Mouse (Mus musculus): ENCODE data around the gene Cd72. TPM values are rescaled to one million over a fixed set of nuclear protein-coding genes. Genes with fewer than 3 reads are reported as not detected.

Gene Cd72
- 5.1 and 5.3 TPM in 2 replicates for polyA plus RNA-seq (2015; fragmentation: Nextera tagmentation; extraction: Ambion mirVana)

DNA sequence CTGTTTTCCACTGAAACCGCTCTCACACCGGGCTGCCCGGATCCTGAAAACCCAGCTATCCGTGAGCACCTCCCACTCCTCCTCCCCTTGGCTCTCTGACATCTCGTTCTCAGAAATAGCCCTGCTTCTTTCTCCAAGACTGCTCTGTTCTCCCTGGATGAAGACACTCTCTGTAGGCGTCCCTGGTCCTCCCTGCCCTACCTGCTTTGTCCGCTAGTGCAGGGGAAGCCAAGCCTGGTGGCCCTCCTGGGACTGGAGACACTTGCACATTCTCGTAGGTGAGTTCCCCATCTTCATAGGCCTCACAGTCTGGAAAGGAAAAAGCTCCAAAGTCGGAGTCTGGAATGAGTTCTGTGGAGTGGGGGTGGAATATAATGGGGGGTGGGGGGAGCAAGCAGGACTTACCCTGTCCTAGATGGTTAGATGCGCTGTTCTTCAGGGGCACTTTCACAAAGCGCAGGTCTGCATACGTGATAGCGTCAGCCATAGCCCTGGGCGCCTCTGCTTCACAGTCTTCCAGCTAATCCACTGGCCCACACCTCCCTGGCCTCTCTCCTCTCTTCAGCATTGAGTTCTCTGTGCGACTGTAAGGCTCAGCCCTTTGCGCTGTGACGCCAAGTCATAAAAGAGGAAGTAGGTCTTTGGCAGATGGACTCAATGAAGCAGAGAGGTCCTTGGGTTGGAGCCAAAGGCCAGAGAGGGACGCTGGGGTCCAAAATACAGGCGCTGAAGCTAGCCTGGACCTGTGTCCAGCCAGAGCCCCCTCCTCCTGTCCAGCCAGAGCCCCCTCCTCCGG lies at the start of gene Cd72:
TSS of gene Cd72 (minus strand) at position 588 of the 796 bp plus-strand sequence.
- Histone ChIP-seq H3K4me1 (ENCODE audit: control insufficient read depth, insufficient read depth, low read depth, low read length) (peaks cover 11% of the 10 kb centered on the region), H3K4me3 (ENCODE audit: low read length) (peak within 1 kb of the TSS; percentile 3), H3K36me3 (ENCODE audit: control insufficient read depth, insufficient read depth, low read length) (no peaks in the 10 kb centered on the region), H3K4me2 (ENCODE audit: low read length) (peak within 1 kb of the TSS; percentile 40), H3K9me3 (ENCODE audit: control insufficient read depth, low read length) (no peaks in the 10 kb centered on the region), H3K27ac (ENCODE audit: low read depth, low read length) (no peak within 1 kb of the TSS), H3K27me3 (replicated peaks; ENCODE audit: control insufficient read depth, insufficient read depth, low read length) (peaks cover 3% of the 10 kb centered on the region; the same call in 1 of the 2 replicates), H3K9ac (ENCODE audit: low read depth, low read length) (peak within 1 kb of the TSS; percentile 7; the same call in 1 of the 2 replicates)
- WGBS, result 37% methylated on average over 20 of the region's 20 CpGs
- ATAC-seq, result 0 out of 2 replicates have a peak, but pooled peaks have one; percentile 22

DNA sequence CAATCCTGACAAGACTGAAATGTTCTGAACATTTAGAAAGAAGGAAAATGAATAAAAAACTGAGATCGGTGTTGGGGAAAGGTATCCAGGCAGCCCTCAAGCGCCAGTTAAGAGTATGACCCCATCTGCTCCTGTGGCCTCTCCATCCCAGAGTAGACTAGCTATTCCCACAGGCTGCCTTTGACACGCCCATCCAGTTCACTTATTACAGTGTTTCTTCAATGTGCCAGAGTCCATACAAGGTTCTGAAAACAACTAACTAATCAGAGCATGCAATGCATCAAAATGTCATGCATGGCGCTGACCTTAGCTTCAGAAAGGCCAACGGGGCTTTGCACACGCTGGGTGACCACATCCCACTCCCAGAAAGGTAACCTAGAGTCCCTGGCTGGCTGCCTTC lies 49.1 kb upstream of the Cd72 start:
- Histone ChIP-seq H3K27ac (ENCODE audit: low read depth, low read length) (no peak overlapping the region), H3K4me1 (ENCODE audit: control insufficient read depth, insufficient read depth, low read depth, low read length) (peaks cover 11% of the 10 kb centered on the region), H3K4me2 (ENCODE audit: low read length) (no peak overlapping the region), H3K9ac (ENCODE audit: low read depth, low read length) (no peak overlapping the region), H3K27me3 (replicated peaks; ENCODE audit: control insufficient read depth, insufficient read depth, low read length) (no peaks in the 10 kb centered on the region; the same call in 1 of the 2 replicates), H3K36me3 (ENCODE audit: control insufficient read depth, insufficient read depth, low read length) (no peaks in the 10 kb centered on the region), H3K4me3 (ENCODE audit: low read length) (no peak overlapping the region), H3K9me3 (ENCODE audit: control insufficient read depth, low read length) (no peaks in the 10 kb centered on the region)
- ATAC-seq, result no peak
- 82% methylated on average over 6 of the region's 6 CpGs for WGBS

DNA sequence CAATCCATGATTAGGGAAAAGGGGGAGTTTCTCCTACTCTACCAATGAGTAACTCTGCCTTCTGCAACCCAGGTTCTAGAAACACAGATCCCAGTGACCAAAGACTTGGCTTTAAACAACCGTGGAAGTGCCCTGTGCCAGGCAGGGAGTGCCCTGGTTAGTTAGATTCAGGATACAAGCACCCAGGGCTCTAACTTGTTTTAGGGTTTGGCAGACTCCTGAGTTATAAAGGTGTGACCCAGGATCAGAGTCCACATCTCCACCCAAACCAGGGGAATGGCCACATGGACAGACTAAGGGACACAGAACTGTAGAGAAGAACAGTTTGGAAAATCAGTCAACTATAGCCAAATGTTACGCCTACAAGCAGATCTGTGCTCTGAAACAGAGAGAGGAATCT lies 48.6 kb upstream of the Cd72 start:
- no peaks in the 10 kb centered on the region; the same call in 1 of the 2 replicates for H3K27me3 ChIP-seq (replicated peaks; ENCODE audit: control insufficient read depth, insufficient read depth, low read length)
- no peak for ATAC-seq
- no peaks in the 10 kb centered on the region for H3K9me3 ChIP-seq (ENCODE audit: control insufficient read depth, low read length)
- no peak overlapping the region for H3K9ac ChIP-seq (ENCODE audit: low read depth, low read length)
- peaks cover 6% of the 10 kb centered on the region for H3K4me1 ChIP-seq (ENCODE audit: control insufficient read depth, insufficient read depth, low read depth, low read length)
- H3K27ac ChIP-seq (ENCODE audit: low read depth, low read length), result no peak overlapping the region
- H3K36me3 ChIP-seq (ENCODE audit: control insufficient read depth, insufficient read depth, low read length), result no peaks in the 10 kb centered on the region
- no peak overlapping the region for H3K4me3 ChIP-seq (ENCODE audit: low read length)
- 73% methylated on average over 2 of the region's 2 CpGs for WGBS
- no peak overlapping the region for H3K4me2 ChIP-seq (ENCODE audit: low read length)

- Histone ChIP-seq H3K4me3 (ENCODE audit: low read length) (peak within 1 kb of the TSS; percentile 56), H3K4me1 (ENCODE audit: control insufficient read depth, insufficient read depth, low read depth, low read length) (peaks cover 8% of the 10 kb centered on the region), H3K9ac (ENCODE audit: low read depth, low read length) (peak within 1 kb of the TSS; percentile 65), H3K36me3 (ENCODE audit: control insufficient read depth, insufficient read depth, low read length) (no peaks in the 10 kb centered on the region), H3K4me2 (ENCODE audit: low read length) (peak within 1 kb of the TSS; percentile 88), H3K9me3 (ENCODE audit: control insufficient read depth, low read length) (no peaks in the 10 kb centered on the region), H3K27me3 (replicated peaks; ENCODE audit: control insufficient read depth, insufficient read depth, low read length) (no peaks in the 10 kb centered on the region), H3K27ac (ENCODE audit: low read depth, low read length) (no peak within 1 kb of the TSS)
- WGBS, result 6% methylated on average over 50 of the region's 50 CpGs
- ATAC-seq, result peak; percentile 85
Observed at GRCm38 (mm10) chr4:43499407-43500333, 45.2 kb upstream of the Cd72 start, which contains the start of gene Arhgef39. Gene Arhgef39, minus strand, starts transcription at chr4:43499695.

DNA sequence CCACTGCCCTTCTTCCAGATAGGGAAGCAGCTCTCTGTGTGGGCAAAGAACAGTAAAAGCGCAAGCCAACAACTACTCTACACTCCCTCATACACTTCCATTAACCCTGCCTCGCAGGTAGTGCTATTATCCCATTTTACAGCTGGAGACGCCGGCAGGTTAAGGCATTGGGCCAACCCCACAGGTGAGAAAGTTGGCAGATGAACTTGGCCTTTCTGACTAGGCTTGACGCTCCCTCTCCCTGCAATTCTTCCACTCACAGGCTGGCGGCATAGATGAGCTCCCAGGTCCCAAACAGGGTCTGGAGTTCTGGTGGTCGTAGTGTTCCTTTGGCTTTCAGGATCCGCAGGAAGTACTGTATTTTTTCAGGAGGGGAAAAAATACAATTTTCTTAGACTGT lies 44.6 kb upstream of the Cd72 start:
- Histone ChIP-seq H3K4me1 (ENCODE audit: control insufficient read depth, insufficient read depth, low read depth, low read length) (peaks cover 14% of the 10 kb centered on the region), H3K4me3 (ENCODE audit: low read length) (peak overlapping the region; percentile 56), H3K4me2 (ENCODE audit: low read length) (peak overlapping the region; percentile 88), H3K36me3 (ENCODE audit: control insufficient read depth, insufficient read depth, low read length) (no peaks in the 10 kb centered on the region), H3K9ac (ENCODE audit: low read depth, low read length) (peak overlapping the region; percentile 65), H3K9me3 (ENCODE audit: control insufficient read depth, low read length) (no peaks in the 10 kb centered on the region), H3K27ac (ENCODE audit: low read depth, low read length) (no peak overlapping the region), H3K27me3 (replicated peaks; ENCODE audit: control insufficient read depth, insufficient read depth, low read length) (no peaks in the 10 kb centered on the region)
- ATAC-seq, result no peak
- 15% methylated on average over 8 of the region's 8 CpGs for WGBS

- Histone ChIP-seq H3K36me3 (ENCODE audit: control insufficient read depth, insufficient read depth, low read length) (no peaks in the 10 kb centered on the region), H3K4me2 (ENCODE audit: low read length) (peak overlapping the region; percentile 88), H3K27me3 (replicated peaks; ENCODE audit: control insufficient read depth, insufficient read depth, low read length) (no peaks in the 10 kb centered on the region), H3K27ac (ENCODE audit: low read depth, low read length) (no peak overlapping the region), H3K9ac (ENCODE audit: low read depth, low read length) (no peak overlapping the region), H3K9me3 (ENCODE audit: control insufficient read depth, low read length) (no peaks in the 10 kb centered on the region), H3K4me3 (ENCODE audit: low read length) (no peak overlapping the region), H3K4me1 (ENCODE audit: control insufficient read depth, insufficient read depth, low read depth, low read length) (peaks cover 14% of the 10 kb centered on the region)
- no peak for ATAC-seq
- 82% methylated on average over 4 of the region's 4 CpGs for WGBS
Observed at GRCm38 (mm10) chr4:43497946-43498345, 43.5 kb upstream of the Cd72 start.

DNA sequence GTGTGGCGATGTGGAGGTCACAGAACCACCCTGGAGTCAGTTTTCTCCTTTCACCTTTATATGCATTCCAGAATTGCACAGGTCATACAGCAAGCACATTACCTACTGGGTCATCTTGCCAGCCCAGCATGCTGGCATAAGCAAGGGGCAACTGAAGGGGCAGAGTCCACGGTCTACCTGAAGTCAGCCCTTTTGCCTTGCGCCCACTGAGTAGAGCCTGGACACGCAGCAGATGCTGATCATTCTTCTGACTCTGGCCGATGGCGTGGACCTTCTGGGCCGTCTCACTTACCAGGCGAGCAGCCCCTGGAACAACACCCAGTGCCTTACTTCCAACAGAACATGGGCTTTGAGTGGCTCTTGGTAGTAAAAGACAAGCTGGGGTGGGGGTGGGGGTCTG lies 43.0 kb upstream of the Cd72 start:
- Histone ChIP-seq H3K4me1 (ENCODE audit: control insufficient read depth, insufficient read depth, low read depth, low read length) (peaks cover 14% of the 10 kb centered on the region), H3K9ac (ENCODE audit: low read depth, low read length) (no peak overlapping the region), H3K27ac (ENCODE audit: low read depth, low read length) (no peak overlapping the region), H3K9me3 (ENCODE audit: control insufficient read depth, low read length) (no peaks in the 10 kb centered on the region), H3K36me3 (ENCODE audit: control insufficient read depth, insufficient read depth, low read length) (no peaks in the 10 kb centered on the region), H3K4me2 (ENCODE audit: low read length) (no peak overlapping the region), H3K27me3 (replicated peaks; ENCODE audit: control insufficient read depth, insufficient read depth, low read length) (no peaks in the 10 kb centered on the region), H3K4me3 (ENCODE audit: low read length) (no peak overlapping the region)
- 96% methylated on average over 8 of the region's 8 CpGs for WGBS
- ATAC-seq, result no peak

- Histone ChIP-seq H3K27ac (ENCODE audit: low read depth, low read length) (no peak overlapping the region), H3K4me2 (ENCODE audit: low read length) (no peak overlapping the region), H3K9ac (ENCODE audit: low read depth, low read length) (no peak overlapping the region), H3K4me1 (ENCODE audit: control insufficient read depth, insufficient read depth, low read depth, low read length) (peaks cover 14% of the 10 kb centered on the region), H3K4me3 (ENCODE audit: low read length) (no peak overlapping the region), H3K27me3 (replicated peaks; ENCODE audit: control insufficient read depth, insufficient read depth, low read length) (no peaks in the 10 kb centered on the region), H3K9me3 (ENCODE audit: control insufficient read depth, low read length) (no peaks in the 10 kb centered on the region), H3K36me3 (ENCODE audit: control insufficient read depth, insufficient read depth, low read length) (no peaks in the 10 kb centered on the region)
- WGBS, result 61% methylated on average over 6 of the region's 6 CpGs
- no peak for ATAC-seq
Observed at GRCm38 (mm10) chr4:43496587-43496986, 42.2 kb upstream of the Cd72 start.

DNA sequence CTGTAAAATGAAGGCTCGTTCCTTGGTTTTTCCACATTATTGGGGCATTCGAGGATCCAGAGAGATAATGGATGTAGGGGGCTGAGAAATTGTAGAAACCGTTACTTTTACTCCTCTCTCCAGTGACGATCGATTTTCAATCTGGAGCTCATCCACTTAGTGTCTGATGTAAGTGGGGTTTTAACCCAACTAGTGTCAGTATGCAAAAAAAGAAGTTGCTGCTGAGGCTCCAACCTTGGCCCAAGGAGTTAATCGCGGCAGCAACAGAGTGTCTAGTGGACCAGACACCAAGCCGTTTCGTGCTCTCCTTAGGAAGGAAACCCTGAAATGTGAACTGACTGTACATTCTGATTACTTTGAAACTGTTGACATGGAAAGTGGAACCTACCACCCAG lies 39.4 kb upstream of the Cd72 start:
- Histone ChIP-seq H3K27me3 (replicated peaks; ENCODE audit: control insufficient read depth, insufficient read depth, low read length) (no peaks in the 10 kb centered on the region), H3K9ac (ENCODE audit: low read depth, low read length) (peak overlapping the region; percentile 90), H3K4me3 (ENCODE audit: low read length) (peak overlapping the region; percentile 74), H3K4me1 (ENCODE audit: control insufficient read depth, insufficient read depth, low read depth, low read length) (peaks cover 11% of the 10 kb centered on the region), H3K27ac (ENCODE audit: low read depth, low read length) (peak overlapping the region; percentile 94), H3K9me3 (ENCODE audit: control insufficient read depth, low read length) (no peaks in the 10 kb centered on the region), H3K36me3 (ENCODE audit: control insufficient read depth, insufficient read depth, low read length) (no peaks in the 10 kb centered on the region), H3K4me2 (ENCODE audit: low read length) (peak overlapping the region; percentile 74)
- 1% methylated on average over 9 of the region's 9 CpGs for WGBS
- no peak for ATAC-seq
